Mouse (Mus musculus) kidney, adult 8-10 months (tissue): ENCODE measurements around the gene Chrm5.

Source experiments
- DNase-seq, 2 experiments: peaks; one replicate each; pipeline ENCODE4 v3.0.0; 2022

The Chrm5 gene

DNA sequence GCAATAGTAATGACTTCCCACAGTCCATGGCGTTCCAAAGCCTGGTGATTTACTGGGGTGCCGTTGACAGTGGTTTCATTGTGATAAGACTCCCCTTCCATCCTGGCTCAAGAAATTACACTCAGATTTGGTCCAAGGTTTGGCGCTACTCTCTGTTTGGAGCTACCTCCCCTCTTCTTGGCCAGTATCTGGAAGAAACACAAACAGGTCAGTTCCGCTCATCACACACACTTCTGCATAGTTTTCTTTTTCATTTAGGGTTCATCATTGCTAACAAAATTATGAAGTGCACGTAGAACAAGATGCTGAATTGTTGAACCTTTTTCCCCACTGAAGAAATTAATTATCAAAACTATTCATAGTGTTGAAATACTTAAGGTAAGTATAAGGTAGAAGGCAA is at the start of gene Chrm5:
Gene Chrm5, minus strand, starts transcription at position 101 of the 400 bp plus-strand sequence.
- DNase-seq: no peak

DNA sequence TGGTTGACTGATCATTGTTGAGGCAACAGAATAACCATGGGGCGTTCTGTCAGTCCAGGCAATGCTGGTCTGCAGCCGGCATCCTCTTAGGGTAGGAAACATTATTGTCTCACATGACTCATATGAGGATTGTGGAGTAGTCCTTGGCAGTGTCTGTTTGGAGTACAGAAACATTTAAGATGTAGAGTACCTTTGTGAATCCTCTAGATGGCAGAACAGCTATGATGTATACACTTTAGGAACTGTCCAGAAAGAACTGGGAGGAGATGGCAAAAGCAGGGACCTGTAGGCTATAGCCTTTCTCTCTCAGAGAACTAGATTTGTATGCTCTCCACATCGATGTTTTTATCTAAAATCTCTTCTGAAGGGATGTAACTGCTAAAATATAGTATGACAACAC is 46.4 kb upstream of the Chrm5 start:
- no peak for DNase-seq

DNA sequence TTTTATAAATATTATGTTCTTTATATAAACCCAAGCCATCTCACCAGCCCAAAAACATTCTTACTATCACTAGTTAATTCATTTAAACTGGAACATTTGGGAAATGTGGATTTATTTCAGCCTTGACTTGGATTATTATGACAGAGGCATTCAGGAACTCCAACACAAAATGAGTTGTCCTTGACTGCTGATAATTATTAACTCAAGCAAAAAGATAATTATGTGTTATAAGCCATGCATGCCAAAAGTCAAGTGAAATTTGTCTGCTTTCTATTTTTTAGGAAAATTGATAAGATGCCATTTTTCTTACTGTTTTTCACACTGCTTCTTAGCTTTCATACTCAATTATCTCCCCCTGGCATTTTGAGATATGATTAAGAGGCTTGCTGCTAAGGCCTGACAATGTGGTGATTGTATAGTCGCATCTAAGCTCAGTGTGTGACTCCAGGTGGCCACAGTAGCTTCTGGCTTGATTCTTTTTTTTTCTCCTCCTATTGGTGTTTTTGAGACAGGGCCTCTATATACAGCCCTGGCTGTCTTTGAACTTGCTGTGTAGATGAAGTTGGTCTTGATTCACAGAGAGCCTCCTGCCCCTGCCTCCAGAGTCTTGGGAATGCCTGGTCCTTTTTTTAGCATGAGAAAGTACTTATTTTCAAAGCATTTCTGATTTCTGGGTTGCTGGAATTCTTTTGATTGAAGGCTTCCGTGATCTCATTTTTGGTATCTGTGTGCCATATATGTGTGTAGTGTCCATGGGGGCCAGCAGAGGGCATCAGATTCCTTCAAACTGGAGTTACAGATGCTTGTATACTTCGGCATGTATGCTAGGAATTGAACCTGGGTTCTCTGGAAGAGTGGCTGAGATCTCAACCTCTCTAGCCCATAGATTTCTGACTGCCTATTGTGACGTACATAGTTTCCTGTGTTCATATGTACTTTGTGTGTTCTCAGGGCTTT is 40.2 kb upstream of the Chrm5 start:
- no peak for DNase-seq

DNA sequence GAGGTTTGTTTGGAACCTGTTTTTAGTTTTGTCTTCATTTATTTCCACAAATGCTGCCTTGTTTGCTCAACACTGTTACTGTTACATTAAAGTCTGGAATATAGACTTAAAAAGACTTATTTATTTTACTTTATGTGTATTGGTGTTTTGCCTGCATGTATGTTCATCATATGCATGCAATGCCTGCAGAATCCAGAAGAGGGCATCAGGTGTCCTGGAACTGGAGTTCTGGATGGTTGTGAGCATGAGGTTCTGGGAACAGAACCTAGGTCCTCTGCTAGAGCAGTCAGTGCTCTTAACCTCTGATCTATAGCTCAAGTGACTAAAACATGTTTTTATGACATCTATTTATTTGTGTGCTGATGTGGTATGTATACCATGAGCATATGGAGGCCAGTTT is 38.0 kb upstream of the Chrm5 start:
- no peak for DNase-seq

DNA sequence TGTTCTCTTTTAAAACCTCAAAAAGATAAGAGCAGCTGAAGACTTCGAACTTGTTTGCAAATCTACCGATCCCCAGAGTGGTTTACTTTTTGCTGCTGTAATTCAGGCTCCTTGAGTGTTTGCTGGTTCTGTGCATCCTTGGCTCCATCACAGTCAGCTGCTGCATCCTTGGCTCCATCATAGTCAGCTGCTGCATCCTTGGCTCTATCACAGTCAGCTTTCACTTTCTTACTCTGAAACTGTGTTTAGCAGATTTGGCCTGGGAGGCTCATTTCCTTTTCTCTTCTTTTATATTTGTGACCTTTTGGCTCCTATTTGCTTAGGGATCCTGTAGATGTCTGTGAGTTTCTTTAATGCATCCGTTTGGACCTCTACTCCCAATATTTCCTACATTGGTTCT is 36.6 kb upstream of the Chrm5 start:
- no peak for DNase-seq

DNA sequence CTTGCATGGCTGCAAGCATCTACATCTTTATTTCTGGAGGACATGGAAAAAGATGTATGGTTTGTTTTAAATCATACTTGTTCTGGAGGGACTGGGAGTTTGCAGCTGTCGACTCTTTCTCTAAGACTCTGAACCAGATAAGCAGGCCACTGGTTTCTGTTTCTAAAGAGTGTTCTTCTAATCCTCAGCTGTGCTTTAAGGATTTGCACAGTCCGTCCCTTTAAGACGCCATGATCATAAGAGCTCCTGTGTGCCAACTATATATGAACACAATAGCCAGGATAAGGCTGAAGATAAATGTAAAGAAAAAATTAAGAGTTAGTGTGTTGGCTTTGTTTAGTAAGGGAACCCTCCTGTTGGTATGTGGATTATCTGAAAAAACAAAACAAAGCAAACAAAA is 36.2 kb upstream of the Chrm5 start:
- no peak for DNase-seq

DNA sequence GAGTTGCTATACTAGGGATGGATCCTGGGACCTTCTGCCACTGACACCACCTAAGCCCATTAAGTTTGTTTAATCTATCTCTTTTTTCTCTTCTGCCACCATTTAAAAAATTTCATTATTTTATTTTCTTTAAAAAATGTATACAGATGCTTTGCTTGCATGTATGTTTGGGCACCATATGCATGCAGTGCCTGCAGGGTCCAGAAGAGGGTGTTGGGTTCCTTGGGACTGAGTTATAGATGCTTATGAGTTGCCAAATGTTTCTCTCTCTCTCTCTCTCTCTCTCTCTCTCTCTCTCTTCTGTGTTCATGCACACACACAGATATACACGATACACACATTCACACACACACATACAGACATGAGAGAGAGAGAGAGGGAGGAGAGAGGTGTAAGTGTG is 32.5 kb upstream of the Chrm5 start:
- no peak for DNase-seq

DNA sequence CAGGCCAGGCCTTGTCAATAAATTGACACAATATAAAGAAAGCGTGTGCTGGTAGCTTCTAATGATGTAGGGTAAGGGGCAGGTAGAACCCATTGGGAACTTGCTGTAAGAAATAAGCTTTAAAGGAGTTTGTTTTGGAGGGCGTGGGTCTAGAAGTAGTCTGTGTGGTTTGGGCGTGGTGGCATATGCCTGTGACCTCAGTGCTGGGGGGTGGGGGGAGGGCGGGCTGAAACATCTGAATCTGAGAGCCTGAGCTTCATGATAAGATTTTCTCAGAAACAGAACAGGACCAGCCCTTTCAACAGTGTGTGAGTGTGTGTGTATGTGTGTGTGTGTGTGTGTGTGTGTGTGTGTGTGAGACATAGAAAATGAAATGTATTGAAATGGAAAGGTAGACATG is 29.6 kb upstream of the Chrm5 start:
- no peak for DNase-seq

DNA sequence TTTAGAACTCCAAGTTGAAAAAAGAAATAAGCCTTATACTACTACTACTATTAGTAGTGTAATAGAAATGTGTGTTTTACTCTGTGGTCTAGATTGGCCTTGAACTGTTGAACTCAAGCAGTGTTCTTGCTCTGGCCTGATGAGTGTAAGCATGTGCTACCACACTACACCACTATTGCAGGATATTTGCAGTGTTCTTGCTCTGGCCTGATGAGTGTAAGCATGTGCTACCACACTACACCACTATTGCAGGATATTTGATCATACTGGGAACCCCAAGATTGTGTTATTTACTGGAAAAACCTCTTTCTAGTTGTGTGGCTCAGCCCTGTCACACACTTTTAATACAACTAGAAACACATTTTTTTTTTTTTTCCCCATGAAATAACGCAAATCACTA is 26.9 kb upstream of the Chrm5 start:
- no peak for DNase-seq

DNA sequence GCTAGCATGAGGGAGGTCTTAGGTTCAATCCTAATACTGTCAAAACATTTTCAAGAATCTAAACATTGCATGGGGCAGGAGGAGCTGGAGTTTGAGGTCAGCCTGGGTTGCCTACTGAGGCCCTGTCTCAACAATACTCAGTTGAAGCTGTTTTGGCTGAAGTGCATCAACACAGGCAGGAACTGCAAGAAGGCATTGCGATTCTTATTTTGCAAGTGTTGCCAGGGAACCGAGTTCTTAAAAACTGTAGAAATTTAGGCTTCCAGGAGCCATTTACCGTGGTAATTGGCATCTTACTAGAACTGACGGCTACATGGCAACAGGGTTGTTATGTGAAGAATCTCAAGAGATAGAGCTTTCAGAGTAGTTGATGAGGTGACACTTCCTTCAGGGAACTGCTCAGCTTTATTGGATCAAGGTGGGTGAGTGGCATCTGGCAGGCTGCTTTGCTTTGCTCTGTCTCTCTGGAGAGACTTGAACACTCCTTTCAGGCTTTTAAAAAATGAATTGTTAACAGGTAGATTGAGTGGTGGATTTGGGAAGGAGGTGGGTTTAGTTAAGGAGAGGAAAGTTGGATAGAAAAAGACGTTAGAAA is 26.4 kb upstream of the Chrm5 start:
- DNase-seq: no peak

DNA sequence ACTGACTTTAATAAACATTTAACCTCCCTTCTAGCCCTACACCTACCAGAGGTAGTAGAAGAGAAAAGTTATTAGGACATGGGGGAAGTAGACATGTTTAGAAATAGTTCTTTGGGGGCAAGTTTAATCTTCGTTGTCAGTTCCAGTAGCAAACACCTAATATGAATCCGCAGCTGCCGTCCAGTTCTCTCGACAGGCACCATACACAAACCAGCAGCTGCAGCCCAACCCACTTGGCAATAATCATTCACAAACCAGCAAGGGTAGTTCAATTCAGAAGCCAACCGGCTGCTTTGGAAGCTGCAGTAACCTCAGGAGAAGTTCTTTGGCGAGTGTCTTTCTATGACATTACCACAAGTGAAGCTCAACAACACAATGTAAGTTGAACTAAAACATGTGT is 23.4 kb upstream of the Chrm5 start:
- DNase-seq: no peak

DNA sequence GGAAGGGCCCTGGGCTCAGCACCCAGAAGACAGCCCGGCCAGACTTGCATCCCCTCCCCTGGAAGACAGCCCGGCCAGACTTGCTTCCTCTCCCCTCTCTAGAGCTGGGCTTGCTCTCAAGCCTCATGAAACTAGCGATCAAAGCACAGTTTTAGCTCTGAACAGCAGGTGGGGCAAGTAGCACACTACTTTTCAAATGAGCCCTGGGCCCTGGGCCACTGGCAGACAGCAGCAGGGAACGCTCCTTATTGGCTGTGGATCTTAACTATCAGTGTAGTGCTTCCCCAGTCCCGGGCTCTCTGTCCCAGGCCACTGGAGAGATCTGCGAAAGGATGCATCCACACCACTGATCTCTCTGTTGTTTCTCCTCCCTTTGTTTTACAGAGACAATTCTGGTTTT is 20.6 kb upstream of the Chrm5 start:
- peak; percentile 51 to 78 for DNase-seq

DNA sequence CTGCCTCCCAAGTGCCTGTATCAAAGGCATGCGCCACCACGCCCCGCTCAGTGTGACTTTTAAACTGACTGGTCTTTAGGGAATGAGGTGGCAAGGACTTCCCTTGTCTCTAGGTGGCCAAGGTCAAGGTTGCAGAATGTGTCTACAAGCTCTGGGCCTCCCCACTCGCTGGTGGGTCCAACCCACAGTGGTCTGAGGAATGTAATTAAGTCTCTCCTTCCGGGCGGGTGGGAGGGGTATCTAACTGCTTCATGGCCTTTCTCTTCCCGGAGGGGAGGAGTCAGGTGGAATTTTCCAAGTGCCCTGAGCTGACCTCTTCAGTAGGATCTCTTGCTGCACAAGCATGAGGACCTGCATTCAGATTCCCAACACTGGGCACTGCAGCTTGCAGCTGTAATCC is 17.3 kb upstream of the Chrm5 start:
- peak in 1 of 2 experiments; percentile 29 for DNase-seq

DNA sequence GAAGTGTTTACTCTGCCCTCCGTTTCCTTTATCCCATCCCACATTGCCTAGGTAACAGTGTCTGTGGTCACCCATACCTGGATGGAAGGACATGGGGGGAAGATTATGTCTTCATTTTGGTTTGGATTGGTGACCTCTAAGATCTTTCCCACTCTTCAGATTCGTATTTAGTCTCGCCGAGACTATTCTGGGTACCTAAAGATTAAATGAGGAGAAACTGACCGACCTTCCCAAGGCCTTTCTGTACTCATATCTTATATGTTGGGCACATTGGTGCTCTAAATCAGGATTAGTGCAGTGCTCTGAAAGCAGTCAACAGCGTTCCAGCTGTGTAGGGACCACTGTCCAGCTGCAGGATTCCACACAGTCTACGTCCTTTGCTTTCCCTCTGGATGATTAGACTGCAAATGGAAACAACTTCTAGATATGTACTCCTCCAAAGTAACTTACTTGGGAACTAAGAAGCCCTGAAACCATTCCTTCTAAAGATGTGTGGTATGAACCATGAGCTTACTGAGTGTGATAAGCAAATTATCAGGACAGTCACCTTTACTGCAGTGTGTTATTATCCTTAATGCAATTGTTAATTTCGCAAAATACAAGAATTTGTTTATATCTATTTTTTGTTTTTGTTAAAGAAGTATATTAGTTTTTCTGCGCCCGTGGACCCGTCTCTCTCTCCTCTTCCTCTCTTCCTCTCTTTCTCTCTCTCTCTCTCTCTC is 13.1 kb upstream of the Chrm5 start:
- DNase-seq: no peak

DNA sequence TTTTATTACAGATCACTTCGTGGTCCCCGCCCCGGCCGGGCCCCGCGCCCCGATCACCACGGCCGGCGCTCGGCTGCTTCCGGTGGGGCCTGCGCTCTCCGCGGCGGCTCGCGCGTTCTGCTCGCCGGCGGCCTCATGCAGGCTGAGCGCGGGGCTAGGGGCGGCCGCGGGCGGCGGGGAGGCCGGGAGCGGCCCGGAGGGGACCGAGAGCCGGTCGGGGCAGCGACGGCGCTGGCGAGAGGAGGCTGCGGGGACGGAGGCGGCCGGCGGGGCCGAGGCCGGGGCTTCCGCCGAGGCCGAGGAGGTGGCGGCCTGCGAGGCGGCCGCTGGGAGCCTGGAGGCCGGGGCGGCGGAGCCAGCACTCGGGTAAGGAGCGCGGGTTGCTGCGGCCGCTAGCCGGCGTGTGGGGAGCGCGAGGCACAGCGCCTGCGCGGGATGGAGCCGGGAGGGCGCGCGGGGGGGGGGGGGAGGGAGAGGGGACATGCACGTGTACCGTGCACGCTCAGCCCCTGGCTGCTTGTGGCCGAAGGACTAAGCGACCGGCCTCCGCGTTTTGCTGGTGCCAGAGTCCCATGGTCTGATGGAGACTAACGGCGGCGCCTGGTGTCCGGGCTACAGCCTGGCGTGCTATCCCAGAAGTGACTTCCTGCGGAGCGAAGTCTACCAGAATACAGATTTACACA is 12.4 kb upstream of the Chrm5 start, which contains the start of gene Aven:
Gene Aven, plus strand, starts transcription at position 109 of the 683 bp plus-strand sequence.
- DNase-seq: peak; percentile 77 to 80

DNA sequence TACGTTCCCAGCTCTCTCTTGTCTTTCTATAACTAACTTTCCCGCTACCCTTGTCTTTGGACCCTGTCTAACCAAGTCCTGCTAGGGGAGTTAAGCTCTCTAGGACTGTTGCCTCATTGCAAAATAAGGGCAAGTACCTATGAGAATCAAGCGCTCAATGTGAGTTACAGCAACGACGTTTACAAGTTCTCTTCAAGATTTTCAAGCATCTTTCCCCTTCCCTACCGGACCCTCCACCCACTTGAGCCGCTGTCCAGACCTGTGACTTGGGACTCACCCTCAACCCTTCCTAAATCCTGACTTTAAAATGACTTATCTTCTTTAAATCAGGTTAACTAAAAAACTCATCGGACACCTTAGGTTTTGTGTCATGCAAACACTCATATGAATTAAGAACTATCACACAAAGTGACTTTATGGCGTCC is 11.9 kb upstream of the Chrm5 start:
- DNase-seq: peak in 1 of 2 experiments; percentile 23

DNA sequence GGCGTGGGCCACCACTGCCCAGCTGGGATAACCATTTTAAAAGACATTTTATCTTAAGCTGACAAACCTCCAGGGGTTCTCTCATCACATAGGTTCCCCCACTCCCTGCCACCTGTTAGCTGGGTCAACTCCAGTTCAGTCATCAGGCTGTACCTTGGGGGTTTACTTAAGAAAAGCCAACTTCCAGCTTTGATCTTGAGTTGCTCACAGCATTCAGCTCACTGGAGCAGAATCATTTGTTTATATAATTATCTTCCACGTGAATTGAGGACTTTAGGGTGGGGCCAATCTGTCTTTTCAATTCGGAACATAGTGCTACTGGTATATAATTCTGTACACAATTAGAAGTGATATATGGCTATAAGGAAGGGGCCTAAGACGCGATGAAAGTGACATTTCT is 11.1 kb upstream of the Chrm5 start:
- no peak for DNase-seq

DNA sequence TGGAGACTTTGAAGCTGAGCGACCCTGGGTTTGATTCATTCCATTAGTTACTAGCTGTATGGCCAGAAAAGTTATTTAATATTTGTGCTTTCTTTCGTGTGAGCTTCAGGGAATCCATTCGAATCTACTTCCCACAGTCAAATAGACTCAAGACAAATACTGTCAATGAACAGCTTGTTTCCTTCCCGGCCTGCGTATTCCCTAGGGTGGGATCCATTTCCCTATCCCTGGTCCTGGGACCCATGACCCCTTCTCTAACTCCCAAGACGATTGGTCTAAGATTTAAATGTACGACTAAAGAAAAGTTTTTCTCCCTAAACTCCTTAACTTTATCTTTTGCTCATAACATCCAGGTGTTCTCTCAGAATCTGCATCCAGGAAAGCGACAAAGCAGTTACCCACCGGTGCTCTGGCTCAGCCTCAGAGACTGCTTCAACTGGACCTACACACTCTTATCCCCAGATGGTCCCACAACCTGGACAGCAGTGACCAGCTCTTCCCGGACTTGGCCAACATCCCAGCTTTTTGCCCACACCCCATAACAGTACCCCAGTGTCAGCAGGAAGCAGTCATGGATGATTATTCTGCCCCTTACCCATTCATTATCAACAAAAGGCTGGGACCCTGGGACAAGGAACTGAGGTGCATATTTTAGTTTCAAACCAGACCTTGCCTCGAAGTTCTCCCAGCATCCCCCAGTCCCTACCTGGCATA is 10.1 kb upstream of the Chrm5 start:
- no peak for DNase-seq

DNA sequence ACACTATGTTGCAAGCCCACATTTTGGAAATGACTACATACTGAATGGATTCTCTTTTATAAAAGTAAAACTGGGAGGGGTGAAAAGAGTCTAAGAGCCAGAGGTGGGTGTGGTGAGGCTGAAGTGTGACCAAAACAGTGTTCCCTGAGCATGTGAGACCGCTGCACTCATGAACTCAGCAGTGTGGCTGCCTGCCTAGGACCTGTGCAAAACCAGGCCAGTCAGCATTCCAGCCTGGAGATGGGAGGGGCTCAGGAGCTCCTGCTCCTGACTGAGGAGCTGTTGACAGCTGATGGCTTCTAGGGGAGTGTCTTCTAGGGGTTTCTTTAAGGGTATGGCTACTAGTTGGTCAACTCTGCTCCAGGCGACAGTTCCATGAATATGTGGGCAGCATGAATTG is 4.3 kb upstream of the Chrm5 start:
- DNase-seq: peak in 1 of 2 experiments; percentile 14

DNA sequence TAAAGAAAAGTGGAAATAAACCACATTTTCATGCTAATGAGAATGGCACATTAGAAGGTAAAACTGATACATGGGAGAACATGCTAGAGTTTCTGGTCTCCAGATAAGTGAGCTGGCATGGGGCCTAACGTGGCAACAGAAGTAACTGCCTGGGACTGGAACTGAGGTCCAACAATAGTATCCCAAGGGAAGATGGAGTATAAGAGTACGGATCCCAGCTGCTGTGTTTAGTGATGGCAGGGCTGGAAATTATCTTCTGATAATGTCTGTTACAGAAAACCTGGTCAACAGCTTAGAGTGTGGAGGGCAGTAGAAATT is 2.7 kb upstream of the Chrm5 start:
- no peak for DNase-seq

DNA sequence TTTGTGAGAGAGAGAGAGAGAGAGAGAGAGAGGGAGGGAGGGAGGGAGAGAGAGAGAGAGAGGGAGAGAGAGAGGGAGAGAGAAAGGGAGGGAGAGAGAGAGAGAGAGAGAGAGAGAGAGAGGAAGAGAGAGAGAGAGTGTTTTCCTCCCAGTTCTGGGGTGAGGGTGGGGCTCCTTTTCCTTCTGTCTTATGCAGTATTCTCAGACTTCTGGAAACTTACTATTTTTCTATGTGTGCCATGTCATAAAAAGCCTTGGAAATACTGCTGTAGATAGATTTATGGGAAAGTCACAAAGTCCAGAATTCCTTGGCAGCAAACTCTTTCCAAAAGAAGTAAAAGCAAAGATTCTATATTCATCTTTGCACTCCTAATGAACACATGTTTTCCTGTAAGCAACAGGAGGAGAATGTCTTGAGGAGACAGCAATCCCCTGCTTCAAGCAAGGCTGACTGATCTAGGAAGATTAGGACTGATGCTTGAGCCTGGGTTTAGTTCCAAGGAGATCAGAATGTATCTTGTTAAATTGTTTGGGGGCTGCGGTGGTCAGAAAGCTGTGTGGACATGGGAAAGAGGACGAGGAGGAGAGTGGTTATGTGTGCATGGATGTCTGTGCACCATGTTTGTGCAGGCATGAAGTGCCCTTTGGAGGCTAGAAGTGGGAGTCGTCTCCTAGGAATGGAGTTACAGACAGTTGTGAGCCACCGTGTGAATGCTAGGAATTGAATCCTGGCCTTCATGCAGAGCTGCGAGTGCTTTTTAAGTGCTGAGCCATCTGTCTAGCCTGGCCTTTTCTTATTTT is 2.2 kb upstream of the Chrm5 start:
- no peak for DNase-seq

DNA sequence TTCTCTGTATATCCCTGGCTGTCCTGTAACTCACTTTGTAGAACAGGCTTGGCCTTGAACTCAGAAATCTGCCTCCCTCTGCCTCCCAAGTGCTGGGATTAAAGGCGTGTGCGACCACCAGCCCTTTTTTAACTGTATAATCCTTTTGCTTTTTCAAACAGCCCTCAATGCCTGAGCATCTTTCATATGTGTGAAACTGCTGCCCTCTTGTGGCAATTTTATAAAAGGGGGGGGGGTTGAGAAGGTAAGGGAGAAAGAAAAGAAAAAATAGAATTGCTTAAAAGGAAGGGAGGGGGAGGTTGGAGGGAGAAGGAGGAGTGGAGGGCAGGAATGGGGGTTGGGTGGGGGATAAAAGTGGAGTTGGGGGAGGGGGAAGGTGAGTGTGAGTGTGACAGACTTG is 995 bp upstream of the Chrm5 start:
- DNase-seq: no peak
